Mouse (Mus musculus) left cerebral cortex, adult 18-20 months (tissue): ENCODE results near the gene Sorbs1. TPM values are rescaled to one million over a fixed set of nuclear protein-coding genes. Genes with fewer than 3 reads are reported as not detected.

ENCODE experiments used
- DNase-seq, 2 experiments: peaks; one replicate each; pipeline ENCODE4 v3.0.0; 2021 to 2022; ENCODE audit warnings: low spot score in 2 of 2, mixed read lengths in 1 of 2
- total RNA-seq, 2 experiments: library from RNA; stranded (reverse); gene quantifications; 2 replicates each; pipeline ENCODE4 v1.2.3; 2021

Sorbs1 gene
- total RNA-seq, 2 experiments from 2014 or later, result 144 to 149 TPM

DNA sequence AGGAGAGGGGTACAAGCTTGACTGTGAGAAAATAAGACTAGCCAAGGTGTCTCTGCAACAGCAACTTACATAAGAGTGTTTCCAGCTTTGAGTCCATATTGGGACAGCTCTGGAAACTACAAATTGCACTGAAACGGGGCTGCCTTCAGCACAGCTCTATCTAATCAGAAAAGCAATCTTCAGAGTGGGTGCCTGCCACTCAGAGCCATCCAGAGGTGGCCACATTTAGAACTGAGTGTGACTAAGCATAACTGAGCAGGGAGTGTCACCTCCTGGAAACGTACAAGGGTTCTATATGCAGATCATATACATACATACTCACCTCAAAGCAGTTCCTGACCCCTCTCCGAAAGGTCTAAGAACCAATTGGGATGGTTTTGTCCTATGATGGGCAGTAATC, 71.2 kb downstream of the Sorbs1 start:
- no peak for DNase-seq

DNA sequence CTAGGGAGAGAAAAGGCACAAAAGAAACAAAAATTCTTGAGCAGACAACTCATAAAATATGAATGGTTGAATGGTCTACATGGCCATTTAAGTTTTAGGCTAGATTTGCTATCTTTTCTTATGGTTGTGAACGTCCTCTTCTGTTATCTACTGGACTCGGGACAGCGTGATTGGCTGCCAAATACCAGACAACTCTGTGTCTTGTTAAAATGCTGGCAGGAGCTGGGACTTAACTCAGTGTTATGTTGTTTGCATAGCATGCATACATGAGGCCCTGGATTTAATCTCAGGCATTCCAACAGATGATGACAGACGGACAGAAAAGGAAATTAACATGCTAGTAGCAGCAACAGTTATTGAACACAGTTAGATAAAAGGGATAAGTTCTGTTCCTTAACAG, 72.6 kb downstream of the Sorbs1 start:
- no peak for DNase-seq

DNA sequence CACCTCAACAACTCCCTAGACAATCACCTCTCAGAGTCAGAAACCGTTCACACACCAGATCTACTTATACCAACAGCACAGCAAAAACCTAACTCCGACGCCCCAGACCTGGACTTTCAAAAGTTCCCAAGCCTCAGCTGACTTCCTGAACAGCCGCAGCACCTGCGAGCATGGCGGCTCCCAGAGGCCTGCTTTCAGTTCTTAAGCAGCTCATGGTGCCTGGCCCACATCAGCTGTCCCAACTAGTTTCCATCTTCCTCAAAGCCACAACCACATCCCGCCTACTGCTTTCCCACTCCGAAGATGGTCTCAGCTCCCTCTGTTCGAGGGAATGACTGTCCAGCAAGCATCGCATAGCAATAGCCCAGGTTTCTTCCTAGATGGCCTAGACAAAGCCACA, 74.7 kb downstream of the Sorbs1 start:
- no peak for DNase-seq

DNA sequence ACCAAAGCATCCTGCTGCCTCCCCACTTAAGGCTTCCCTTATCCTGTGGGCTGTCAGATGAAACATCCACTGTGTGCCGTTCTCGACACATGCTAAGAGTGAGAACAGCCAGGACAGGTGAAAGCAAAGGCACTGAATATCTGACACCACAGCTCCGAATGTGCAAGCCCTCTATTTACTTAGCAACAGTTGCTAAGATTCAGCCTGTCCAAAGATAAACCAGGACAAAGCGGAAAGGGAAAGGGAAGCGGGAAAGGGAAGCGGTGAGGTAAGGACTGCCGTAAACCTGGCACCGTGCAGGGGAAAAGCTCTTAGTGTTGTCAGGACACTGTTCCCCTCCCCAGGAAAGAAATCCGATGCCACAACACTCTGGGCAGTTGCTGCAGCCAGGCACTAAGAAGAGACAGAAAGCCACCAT, 75.9 kb downstream of the Sorbs1 start:
- no peak for DNase-seq

DNA sequence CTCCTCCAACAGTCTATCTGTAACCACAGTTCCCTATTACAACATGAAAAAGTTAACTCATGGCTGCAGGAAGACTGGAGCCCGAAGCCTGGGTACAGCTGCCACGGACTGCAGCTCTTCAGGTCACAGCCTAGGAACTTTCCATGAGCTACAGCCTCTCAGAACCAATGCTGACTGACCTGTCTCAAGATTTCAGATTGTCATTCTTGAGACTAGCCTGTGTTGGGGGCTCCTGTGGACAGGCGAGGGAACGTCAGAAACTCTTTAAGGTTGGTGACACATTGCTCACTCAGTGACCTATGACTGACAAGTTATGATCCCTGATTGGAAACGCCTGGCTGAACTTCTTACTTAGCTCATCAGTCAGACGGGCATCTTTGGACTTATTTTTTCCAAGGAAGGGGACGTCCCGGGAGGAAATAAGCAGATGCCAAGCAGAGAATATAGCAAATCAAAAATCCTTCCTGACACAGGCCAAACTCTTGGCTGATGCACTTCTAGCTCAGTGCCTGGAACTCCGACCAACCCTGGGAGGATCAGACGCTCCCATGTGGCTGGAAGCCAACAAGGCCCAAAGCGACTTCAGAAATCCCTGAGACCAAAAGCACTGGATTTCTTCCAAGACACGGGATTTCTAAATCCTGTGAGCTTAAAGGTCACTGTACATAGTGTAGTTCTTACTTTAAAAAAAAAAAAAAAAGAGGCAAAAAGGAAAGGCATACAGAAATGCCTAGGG, 76.9 kb downstream of the Sorbs1 start:
- no peak for DNase-seq

DNA sequence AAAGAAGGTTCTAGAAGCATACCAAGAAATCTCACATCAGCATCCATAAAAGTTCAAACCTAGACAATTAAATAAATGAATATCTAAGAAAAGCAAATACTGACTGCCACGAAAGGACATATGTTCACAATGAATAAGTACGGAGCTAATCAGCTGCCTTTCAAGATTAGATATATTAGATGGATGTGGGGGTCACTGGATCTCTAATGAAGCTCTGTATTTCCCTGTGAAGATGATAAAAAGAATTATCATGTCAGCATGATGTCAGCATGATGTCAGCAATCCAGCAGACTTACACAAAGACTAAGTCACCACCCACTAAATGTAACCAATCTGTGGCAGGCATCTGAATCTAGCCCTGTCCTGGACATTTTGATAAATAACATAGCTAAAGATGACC, 77.8 kb downstream of the Sorbs1 start:
- DNase-seq, result no peak

DNA sequence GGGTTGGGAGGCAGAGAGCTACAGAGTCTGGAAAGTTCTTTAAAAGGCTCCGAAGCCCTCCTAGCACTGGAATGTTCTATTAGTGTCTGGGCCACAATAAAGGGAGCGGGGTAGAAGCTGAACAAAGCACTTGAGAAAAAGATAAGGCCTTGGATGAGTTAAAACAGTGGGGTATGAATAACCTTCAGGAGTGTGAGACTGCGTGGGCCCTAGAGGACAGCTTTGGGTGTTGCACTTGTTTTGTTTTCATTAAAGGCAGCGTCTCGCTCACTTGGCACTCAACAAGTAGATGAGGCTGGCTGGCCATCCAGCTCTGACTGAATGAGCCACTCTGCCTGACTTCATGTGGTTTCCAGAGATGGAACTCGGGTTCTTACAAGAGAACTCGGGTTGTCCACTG, 78.5 kb downstream of the Sorbs1 start:
- DNase-seq, result no peak

DNA sequence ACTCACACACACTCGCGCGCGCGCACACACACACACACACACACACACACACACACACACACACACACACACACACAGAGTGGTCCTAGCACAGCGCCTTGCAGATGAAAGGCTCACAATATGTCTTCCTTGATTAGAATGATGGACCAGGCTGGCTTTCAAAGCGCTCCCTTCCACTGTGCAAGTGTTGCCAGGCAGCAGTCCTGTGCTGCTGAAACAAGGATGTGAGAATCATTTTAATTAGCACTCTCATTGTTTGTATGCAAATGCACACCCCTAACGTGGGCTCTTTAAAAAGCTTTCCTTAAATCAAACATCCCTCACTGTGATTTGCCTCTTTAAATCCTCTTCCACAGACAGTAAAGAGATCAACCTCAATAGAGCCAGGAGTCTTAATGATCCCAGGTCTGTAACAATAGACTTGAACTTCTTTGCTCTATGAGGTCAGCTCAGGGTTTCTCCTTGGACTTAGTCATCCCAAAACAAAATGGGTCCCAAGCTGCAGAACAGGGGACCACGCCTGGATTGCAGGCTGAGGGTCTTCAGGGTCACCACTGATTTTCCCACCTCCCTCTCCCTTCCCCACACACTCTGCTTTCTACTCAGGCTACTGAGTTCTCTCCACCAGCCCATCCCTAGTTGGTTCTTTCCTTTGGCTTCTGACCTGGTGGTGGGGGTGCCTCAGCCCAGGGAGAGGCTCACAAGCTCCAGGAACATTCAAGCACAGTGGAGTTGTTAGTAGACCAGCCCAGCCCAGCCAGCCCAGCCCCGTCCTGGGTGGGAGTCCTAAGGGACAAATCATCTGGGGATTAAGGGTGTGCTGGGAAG, 79.3 kb downstream of the Sorbs1 start:
- DNase-seq, result no peak

DNA sequence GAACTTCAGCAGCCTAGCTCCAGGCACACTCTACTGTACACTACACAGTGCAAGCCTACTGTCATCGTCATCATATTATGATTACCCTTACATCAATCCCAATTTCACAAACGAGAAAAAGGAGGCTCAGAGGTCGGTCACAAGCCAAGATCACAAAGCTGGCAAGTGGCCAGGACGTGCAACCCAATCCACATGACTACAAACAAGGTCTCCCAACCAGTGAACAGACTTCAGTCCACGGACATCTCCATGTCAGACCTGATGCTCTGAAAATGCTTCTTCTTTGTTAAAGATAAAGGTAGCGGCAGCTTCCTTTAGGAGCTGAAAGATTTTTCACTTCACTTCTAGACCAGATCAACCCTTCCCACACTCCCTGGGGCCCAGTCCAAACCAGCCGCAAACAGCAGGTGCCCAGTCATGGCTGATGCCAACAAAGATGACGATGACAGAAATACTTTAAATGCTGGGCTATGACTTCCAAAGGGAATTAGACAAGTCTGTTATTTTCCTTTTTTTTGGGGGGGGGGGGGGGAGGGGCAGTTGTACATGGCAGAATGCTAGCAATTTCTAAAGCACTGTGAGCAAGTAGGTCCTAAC, 80.2 kb downstream of the Sorbs1 start:
- DNase-seq, result no peak

DNA sequence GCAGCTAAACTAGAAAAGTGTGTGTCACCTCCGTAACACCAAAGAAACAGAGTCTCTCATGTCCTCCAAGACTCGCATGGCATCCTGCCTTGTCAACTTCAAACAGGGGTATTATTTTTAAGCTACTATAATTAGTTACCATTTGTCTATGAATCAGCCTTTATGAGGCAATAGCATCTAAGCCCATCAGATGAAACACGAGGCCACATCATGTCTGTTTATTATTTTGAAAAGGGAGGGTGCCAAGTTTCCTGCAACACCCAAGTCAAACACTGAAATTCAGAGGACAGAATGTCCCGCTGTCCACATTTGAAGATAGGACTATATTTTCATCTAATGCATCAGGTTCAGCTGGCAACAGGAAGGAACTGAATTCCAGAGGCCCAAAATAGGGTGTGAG, 81.6 kb downstream of the Sorbs1 start:
- DNase-seq, result no peak

DNA sequence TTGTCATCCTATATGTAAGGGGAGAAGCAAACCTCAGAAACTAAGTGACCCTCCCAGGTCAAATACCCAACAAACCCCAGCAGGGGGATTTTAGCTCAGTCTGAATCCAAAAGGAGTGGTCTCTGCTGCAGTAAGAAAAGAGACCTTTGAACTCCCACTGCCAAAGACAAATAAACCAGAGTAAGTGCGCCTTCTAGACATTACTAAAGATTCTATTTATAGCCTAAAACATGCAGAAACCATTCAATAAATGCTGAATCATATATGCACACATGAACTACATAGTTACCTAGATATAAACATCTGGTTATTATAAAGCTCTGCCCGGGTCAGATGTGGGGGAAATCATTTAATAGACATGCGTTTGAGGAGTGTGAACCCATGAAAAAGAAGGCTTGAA, 84.0 kb downstream of the Sorbs1 start:
- DNase-seq, result no peak

DNA sequence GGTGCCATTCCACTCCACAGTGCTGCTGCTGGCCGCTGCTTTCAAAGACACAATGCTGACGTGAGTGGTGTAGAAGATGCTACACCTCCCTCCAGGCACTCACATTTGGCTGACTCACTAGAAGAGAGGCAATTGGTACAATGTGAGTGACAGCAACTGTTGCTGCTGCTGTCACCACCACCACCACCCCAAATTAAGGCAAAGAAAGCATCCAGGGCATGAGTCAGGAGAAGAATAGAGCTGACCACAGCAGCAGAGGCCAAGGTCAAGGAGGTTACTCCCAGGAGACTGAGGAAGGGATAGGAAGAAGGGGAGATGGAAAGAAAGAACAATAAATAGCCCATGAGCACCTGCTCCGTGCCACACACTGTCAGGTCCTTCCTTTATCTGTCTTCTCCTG, 84.4 kb downstream of the Sorbs1 start:
- DNase-seq, result no peak

DNA sequence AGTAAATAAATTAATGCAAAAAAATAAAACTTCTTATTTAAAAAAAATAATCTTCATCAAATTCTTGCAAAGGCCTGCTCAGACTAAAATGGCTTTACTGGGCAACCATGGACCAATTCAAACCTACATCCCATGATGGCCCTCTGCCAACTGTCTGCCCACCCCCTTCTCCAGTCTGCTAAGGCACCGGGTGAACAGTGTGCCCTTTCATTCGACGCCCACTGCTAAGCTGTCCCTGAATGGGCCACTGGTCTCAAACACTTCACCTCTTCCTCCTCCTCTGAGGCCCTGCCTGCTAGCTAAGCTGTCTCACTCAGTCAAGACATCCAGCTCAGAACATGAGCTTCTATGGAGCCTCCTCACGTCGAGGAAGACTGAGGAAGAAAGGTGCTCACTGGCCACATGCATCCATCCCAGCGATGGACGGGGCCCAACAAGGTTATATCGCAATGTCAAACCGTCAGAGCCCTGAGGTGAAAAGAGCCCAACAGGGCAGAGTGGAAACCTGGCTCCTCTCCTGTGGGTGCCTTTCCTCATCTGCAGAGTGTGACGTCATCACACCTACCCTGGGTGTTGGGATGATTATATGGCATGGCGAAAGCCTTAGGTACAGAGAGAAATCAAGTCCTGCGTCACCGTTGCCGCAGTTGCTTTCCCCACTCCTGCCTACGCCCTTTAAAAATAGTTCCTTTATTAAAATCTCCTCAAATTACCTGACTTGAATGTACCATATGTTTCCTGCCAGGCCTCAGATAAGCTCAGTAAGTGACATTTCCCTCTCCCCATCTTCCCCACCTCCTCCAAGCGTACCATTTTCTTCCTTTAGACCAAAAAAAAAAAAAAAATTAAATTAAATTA, 87.2 kb downstream of the Sorbs1 start:
- DNase-seq, result no peak

DNA sequence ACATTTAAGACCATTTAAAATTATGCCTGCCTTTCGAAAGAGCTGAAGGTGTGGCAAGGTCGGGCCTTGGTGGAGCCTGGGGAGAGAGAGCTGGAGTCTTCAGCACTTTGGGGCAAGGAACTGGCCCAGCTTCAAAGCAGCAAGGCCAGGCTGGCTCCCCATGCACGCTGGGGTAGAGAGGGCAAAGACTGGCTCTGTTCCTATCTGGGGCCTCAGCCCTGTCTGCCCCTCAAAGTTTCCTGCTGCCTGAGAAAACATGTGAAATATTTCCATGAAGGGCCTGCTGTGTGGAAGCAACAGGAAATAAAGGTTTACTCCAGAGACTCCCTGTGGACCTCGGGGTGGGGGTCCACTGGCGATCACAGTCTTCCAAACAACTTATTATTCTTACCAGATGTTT, 88.3 kb downstream of the Sorbs1 start:
- no peak for DNase-seq

DNA sequence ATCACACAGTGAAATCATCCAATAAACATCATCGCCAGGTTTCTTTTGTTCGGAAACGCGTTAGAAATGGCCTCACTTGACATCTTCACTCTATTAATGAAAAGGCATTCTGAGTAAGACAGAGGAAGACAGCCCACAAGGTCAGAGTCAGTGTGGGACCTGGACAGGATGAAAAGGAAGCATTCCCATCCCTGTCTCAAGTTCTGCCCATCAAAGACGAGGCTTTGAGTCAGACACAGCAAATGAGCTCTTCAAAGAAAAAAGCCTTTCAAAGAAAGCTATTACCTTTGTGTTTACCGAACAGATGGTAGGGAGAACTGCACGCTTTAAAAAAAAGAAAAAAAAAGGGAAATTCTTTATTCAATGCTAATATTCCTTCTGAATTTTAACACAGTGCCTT, 92.5 kb downstream of the Sorbs1 start:
- no peak for DNase-seq

DNA sequence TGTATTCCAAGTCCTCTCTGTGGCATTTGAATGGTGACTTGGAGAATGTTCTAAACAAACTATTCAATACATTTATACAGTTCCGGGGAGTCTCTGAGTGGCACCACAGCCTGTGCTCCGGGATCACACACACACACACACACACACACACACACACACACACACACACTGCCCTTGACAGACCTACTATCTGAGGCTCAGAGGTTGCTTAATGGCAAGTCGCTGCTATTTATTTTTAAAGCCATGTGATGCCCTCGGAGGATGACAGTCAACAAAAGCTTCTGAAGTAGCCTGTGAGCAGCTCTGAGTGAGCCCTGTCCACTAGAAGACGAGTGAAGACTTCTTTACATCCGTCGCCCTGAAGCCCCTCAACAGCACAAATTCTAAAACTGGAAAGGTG, 94.3 kb downstream of the Sorbs1 start:
- DNase-seq, result no peak

DNA sequence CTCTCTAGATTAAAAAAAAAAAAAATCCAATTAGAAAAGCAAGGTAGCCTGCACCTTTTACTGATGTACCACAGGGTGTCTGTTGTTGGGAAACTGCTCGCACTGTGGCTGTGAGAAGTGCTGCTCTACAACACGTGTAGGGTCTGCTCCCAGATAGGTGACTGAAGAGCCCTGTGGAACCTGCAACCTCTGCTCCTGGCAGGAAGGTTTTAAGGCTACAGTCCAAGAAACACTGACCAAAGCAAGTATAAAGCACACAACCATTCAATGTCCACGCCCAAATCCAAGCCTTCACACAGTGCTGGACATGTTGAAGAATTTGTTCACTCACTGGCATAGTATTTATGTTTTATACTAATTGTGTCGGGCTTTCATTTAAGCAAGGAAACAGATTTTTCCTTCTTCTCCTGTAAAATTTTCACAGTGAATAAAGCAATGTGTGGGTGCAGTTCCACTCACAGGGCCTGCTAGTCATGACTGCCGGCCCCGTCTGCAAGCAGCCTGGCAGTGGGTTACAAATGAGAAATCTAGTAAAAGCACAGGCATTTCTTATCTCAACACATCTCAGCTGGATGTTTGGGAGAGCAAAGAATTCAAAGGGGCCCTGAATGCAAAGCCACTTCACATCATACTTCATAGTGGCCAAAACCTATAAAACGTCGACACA, 96.3 kb downstream of the Sorbs1 start:
- no peak for DNase-seq

DNA sequence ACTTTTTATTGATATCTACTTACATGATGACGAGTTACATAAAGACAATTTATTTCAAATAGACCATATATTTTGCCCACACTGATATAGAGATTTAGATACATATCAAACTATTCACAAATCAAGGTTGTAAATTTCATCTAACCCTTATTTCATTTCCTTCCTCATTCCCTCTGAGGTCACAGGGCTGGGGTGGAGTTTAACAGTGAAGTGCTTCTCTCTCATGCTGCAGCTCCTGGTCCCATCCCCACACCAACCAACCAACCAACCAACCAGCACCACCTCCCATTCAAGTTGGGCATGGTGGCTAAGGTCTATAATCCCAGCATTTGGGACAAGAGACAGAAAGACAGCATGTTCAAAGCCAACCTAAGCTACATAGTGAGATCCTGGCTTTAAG, 97.9 kb downstream of the Sorbs1 start:
- DNase-seq, result no peak

DNA sequence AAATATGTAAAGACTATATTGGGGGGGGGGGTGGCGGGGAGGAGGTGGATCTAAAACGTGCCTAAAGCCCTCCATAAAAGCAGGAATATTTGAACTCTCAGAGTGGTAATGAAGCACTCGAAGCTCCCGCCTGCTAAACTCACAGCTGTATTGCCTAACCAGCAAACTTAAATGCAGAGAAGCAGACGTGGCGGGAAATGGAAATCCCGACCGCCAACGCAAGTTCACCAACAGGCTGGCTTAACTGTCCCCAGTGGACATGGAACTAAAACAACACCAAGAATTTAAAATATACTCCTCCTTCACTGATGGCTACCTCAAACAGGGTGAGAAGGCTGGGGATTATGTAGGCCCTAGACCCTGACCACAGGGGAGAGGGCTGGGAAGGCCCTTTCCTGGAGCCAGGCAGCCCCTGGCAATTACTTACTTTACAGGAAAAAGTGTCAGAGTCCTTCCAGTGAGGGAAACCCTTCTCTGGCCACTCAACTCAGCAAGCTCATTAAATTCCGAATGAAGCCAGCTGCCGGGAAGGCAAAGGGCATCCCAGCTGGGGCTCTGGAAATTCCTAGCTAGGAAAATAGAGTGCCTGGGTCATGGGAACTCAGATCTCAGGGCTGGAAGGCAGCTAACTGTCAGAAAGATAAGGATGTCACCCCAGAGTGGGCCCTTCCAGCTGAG, 98.6 kb downstream of the Sorbs1 start:
- DNase-seq, result no peak

DNA sequence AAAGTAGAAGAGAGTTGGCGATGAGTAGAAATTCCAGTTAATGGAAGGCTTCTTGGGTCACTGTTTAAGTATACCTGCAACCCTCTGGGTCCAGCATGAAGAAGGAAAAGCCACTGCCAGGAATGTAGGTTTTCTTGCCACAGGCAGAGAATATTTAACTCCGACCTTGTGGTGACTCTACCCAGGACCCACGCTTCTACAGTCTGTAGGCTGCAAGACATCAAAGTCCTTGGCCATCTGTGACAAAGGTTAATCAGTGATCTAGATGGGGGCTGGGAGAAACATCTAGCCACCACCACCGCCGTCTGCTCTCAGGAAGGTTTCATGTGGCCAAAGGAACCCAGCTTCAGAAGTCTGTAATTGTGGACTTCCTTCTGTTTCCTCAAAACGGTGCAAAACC, 99.2 kb downstream of the Sorbs1 start:
- no peak for DNase-seq
